Mouse (Mus musculus): ENCODE results near the gene Atg2a.

DNA sequence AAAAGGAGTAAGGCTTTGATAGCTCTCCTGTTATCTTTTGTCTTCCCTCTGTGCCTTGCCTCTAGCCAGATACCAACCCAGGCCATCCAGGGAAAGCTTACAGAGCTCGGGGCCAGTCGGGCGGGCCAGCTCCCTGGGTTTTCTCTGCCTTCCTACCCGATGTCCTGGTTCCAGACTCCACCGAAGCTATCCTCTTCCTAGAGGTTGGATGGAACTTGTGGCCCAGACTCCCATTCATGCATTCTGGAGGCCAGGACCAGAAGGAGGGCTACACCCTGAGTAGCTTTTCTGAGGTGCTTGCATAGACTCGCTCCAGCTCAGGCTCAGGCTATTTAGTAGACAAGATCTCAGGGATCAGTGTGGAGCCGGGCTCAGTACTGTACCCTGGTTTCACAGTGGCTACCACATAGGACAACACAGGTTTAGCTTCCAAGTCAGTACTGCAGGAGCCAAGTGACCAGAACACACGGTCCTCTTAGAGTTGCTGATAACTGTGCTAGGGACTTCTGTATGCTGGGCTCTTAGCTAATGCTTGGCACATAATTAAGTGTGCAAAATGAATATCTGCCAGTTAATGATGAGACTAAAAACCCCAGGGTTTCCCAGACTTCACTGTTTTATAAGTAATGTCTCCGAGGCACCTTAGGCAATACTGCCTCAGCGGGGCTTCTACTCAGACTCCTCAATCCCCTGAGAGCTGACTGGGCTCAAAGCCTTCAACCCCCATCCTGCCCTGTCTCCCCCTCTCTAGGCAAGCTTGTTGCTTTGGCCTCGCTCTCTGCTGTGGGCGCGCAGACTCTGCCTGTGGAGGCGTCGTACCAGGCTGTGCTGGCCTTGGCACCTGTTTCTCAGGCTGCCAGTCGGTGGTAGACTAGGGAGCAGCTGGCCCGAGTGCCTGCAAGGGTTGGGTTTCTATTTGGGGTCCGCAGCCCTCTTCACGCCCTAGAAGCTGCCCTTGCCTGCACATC, 45.2 kb downstream of the Atg2a start:
- TF ChIP-seq ZNF384 (IDR thresholded peaks at IDR 0.05; ENCODE audit: low read depth, low read length): no peak
- TF ChIP-seq EP300 (IDR thresholded peaks at IDR 0.05; ENCODE audit: low read length): no peak
